Mouse (Mus musculus) cerebellum, adult 11 months (tissue): Measurements from ENCODE around the gene Ripply2.
"Not testable (repeated sequence)": the region's sequence is repeated elsewhere in the genome, so short reads cannot be mapped to it uniquely, and the experiment has no call there.

Experiments used
- DNase-seq: peaks from one replicate; pipeline ENCODE4 v3.0.0; 2022

The Ripply2 gene

GRCm38 (mm10) chr9:87015288-87015937, at the start of gene Ripply2:
TSS of gene Ripply2 (plus strand) at chr9:87015537.
- peak; percentile 64 for DNase-seq

GRCm38 (mm10) chr9:86972471-86972870, 42.9 kb upstream of the Ripply2 start:
- not testable (repeated sequence) for DNase-seq

GRCm38 (mm10) chr9:86973562-86973961, 41.8 kb upstream of the Ripply2 start:
- peak; percentile 73 for DNase-seq

- peak; percentile 86 for DNase-seq
Observed at GRCm38 (mm10) chr9:86976896-86977295, 38.4 kb upstream of the Ripply2 start.

- DNase-seq, result peak; percentile 38
Observed at GRCm38 (mm10) chr9:86978257-86978907, 37.0 kb upstream of the Ripply2 start.

GRCm38 (mm10) chr9:86980048-86980447, 35.3 kb upstream of the Ripply2 start:
- no peak for DNase-seq

GRCm38 (mm10) chr9:86980942-86981341, 34.4 kb upstream of the Ripply2 start:
- no peak for DNase-seq

- DNase-seq, result no peak
Observed at GRCm38 (mm10) chr9:86981551-86981950, 33.8 kb upstream of the Ripply2 start.

- DNase-seq, result no peak
Observed at GRCm38 (mm10) chr9:86984583-86984982, 30.8 kb upstream of the Ripply2 start.

- DNase-seq, result no peak
Observed at GRCm38 (mm10) chr9:86985105-86985504, 30.2 kb upstream of the Ripply2 start.

- DNase-seq, result no peak
Observed at GRCm38 (mm10) chr9:86986703-86987296, 28.5 kb upstream of the Ripply2 start.

GRCm38 (mm10) chr9:86989822-86990221, 25.5 kb upstream of the Ripply2 start:
- DNase-seq, result no peak

GRCm38 (mm10) chr9:86991758-86992157, 23.6 kb upstream of the Ripply2 start:
- DNase-seq, result no peak

GRCm38 (mm10) chr9:86997046-86997691, 18.2 kb upstream of the Ripply2 start:
- DNase-seq, result no peak

- no peak for DNase-seq
Observed at GRCm38 (mm10) chr9:86999956-87000582, 15.3 kb upstream of the Ripply2 start.

GRCm38 (mm10) chr9:87004701-87005434, 10.5 kb upstream of the Ripply2 start:
- no peak for DNase-seq

GRCm38 (mm10) chr9:87005435-87005779, 9.9 kb upstream of the Ripply2 start:
- DNase-seq, result no peak

GRCm38 (mm10) chr9:87008507-87008906, 6.8 kb upstream of the Ripply2 start:
- no peak for DNase-seq

- DNase-seq, result no peak
Observed at GRCm38 (mm10) chr9:87008919-87009318, 6.4 kb upstream of the Ripply2 start.

- no peak for DNase-seq
Observed at GRCm38 (mm10) chr9:87015938-87016294, 579 bp downstream of the Ripply2 start.

GRCm38 (mm10) chr9:87021778-87022523, 6.6 kb downstream of the Ripply2 start, which contains the start of gene Cyb5r4:
TSS of gene Cyb5r4 (plus strand) at chr9:87022014.
- DNase-seq, result peak; percentile 93

GRCm38 (mm10) chr9:87025764-87026163, 10.4 kb downstream of the Ripply2 start:
- DNase-seq, result no peak
